Mouse (Mus musculus): Measurements from ENCODE around the gene Olfr1290. TPM values are rescaled to one million over a fixed set of nuclear protein-coding genes. Genes with fewer than 3 reads are reported as not detected.

Gene Olfr1290
- not detected for total RNA-seq (2023)

GRCm38 (mm10) chr2:111493729-111494128 lies at the start of gene Olfr1290:
Gene Olfr1290 (minus strand): TSS chr2:111493829.

DNA sequence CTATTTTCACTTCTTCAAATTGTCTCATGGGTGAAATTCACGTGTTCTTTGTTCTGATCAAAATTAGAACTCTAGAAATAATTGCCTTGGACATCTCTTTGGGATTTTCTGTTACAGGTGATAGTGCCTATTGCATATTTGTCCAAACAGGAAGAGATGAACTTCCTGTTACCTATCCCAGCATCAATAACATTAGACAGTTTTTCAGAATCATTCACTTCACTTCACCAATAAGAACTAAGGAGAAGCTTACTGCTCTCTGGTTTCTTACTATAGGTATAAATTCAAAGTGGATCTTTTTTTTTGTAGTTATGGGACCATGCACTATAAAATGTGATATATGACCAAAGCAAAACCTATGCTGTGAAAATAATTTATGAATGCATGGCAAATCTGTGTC lies 46.6 kb upstream of the Olfr1290 start, which contains the start of gene Olfr1294:
Olfr1294 (minus strand) TSS at position 101 of the 400 bp plus-strand sequence.

GRCm38 (mm10) chr2:111524903-111525302 lies 31.3 kb upstream of the Olfr1290 start, which contains the start of gene Olfr1293-ps:
Gene Olfr1293-ps (plus strand): TSS chr2:111525203.

DNA sequence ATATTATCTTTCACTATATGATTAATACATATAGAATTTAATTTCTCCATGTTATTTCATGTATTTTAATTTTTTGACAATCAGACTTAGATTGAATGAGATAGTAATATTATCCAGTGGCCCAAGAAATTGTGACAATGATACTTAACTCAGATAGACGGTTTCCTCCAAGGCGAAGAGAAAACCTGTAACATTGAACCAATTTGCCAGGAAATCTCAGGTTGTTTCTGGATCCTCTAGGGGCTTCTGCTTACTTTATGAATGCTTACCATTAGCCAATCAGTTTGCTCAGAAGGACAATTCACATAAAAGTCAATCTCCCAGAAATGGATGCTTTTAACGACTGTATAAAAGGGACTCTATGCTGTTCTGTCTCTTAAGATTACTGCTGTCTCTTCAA lies 3.3 kb upstream of the Olfr1290 start, which contains the start of gene Olfr1291-ps1:
Olfr1291-ps1 (plus strand) TSS at position 301 of the 400 bp plus-strand sequence.

GRCm38 (mm10) chr2:111480519-111480918 lies 13.1 kb downstream of the Olfr1290 start, which contains the start of gene Olfr1289:
Gene Olfr1289 (plus strand): TSS chr2:111480819.

DNA sequence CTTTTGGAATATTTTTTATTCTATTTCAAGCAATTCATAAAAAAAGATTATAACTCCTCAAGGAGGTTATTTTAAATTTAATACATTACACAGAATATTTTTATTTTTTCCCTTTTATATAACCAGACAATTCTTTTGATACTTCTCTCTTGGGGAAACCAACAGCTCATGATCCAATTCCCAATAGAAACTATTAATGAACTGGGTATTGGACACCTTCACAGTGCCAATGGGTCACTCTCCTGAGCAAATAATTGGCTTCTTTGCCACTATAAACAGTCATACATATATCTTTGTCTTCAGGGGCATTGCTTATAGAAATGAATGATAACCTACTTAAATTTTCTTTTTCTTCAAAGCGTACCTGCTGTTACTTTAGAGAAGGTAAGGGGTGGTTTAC lies 19.8 kb downstream of the Olfr1290 start, which contains the start of gene Olfr1288:
Olfr1288 (plus strand) TSS at position 301 of the 400 bp plus-strand sequence.

DNA sequence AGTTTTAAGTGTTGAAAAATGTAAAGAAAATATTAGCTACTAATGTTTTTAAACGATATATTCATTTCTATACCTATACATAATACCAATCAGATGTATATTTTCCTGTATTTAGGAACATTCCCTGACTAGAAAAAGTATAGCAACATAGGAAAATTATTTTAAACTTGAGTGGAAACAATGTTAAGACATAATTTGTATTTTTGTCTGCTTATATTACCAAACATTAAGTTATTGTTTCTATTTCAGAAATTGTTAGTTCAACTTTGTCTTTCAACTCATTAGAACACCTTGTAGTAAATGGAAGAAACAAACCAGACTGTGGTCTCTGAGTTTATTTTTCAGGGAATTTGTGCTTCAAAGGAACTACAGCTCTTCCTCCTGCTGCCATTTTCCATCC lies 44.8 kb downstream of the Olfr1290 start, which contains the start of gene Olfr1287:
Olfr1287 (plus strand) TSS at position 301 of the 400 bp plus-strand sequence.

Other genes starting within 250 kb of the Olfr1290 start
- not detected for gene Olfr1276, start 239.3 kb downstream of the Olfr1290 start, total RNA-seq (2023)
- gene Olfr1277, start 219.7 kb downstream of the Olfr1290 start, total RNA-seq (2023) = not detected
- not detected for gene Olfr1278, start 203.7 kb downstream of the Olfr1290 start, total RNA-seq (2023)
- gene Olfr1279, start 193.2 kb downstream of the Olfr1290 start, total RNA-seq (2023) = not detected
- gene Olfr1280, start 179.8 kb downstream of the Olfr1290 start, total RNA-seq (2023) = not detected
- gene Olfr1281, start 167.3 kb downstream of the Olfr1290 start, total RNA-seq (2023) = not detected
- not detected for gene Olfr1282, start 157.8 kb downstream of the Olfr1290 start, total RNA-seq (2023)
- not detected for gene Olfr1283, start 127.0 kb downstream of the Olfr1290 start, total RNA-seq (2023)
- gene Olfr1284, start 118.3 kb downstream of the Olfr1290 start, total RNA-seq (2023) = not detected
- not detected for gene Olfr1286, start 70.7 kb downstream of the Olfr1290 start, total RNA-seq (2023)
- not detected for gene Olfr1287, start 44.7 kb downstream of the Olfr1290 start, total RNA-seq (2023)
- not detected for gene Olfr1288, start 19.7 kb downstream of the Olfr1290 start, total RNA-seq (2023)
- gene Olfr1289, start 13.0 kb downstream of the Olfr1290 start, total RNA-seq (2023) = not detected
- gene Olfr1291-ps1, start 3.4 kb upstream of the Olfr1290 start, total RNA-seq (2023) = not detected
- gene Olfr1293-ps, start 31.4 kb upstream of the Olfr1290 start, total RNA-seq (2023) = not detected
- gene Olfr1294, start 46.5 kb upstream of the Olfr1290 start, total RNA-seq (2023) = not detected
- not detected for gene Olfr1295, start 75.9 kb upstream of the Olfr1290 start, total RNA-seq (2023)
- not detected for gene Olfr1297, start 132.7 kb upstream of the Olfr1290 start, total RNA-seq (2023)
- gene Olfr1298, start 155.4 kb upstream of the Olfr1290 start, total RNA-seq (2023) = not detected
- gene Olfr1299, start 167.6 kb upstream of the Olfr1290 start, total RNA-seq (2023) = not detected